Mouse (Mus musculus) olfactory bulb, adult 2 months (tissue): ENCODE data around the gene Nt5c2. TPM values are rescaled to one million over a fixed set of nuclear protein-coding genes. Genes with fewer than 3 reads are reported as not detected.

Experiments used
- H3K27ac ChIP-seq: fragments of 200-500 bp; 2 replicates; pipeline ENCODE4 v1.5.1; 2012; ENCODE audit warnings: low read depth, low read length; ENCODE audit not compliant: insufficient read depth
- H3K4me1 ChIP-seq: fragments of 200-500 bp; 2 replicates; pipeline ENCODE4 v1.6.1; 2012; ENCODE audit warnings: low read length; ENCODE audit not compliant: control insufficient read depth, insufficient read depth
- H3K4me3 ChIP-seq: fragments of 200-500 bp; 2 replicates; pipeline ENCODE4 v1.5.1; 2012; ENCODE audit warnings: mild to moderate bottlenecking, low read depth, low read length, moderate library complexity; ENCODE audit not compliant: insufficient read depth
- CTCF ChIP-seq: fragments of 200-500 bp; IDR thresholded peaks from 2 replicates; pipeline ENCODE4 v1.5.1; 2012; ENCODE audit warnings: low read depth, mild to moderate bottlenecking, low read length, moderate library complexity; ENCODE audit not compliant: insufficient read depth
- POLR2A ChIP-seq: fragments of 200-500 bp; IDR thresholded peaks from 2 replicates; pipeline ENCODE4 v1.6.1; 2012; ENCODE audit warnings: mild to moderate bottlenecking, low read depth, low read length, moderate library complexity; ENCODE audit not compliant: insufficient read depth
- WGBS: fragments of 180-500 bp; shearing (Covaris S2); methylation state at CpG from one replicate; pipeline ENCODE4 v1.1.7; 2018; 5-methylcytosine and 5-hydroxymethylcytosine counted together
- polyA plus RNA-seq: library from polyadenylated mRNA; stranded (reverse); fragments of >200 nt; gene quantifications from 2 replicates; pipeline ENCODE4 v1.2.4, GENCODE M21; 2012; ENCODE audit warnings: low replicate concordance; ENCODE audit not compliant: missing spikeins, insufficient read depth, insufficient read length

The Nt5c2 gene
- polyA plus RNA-seq, 1 experiment, result not detected

DNA sequence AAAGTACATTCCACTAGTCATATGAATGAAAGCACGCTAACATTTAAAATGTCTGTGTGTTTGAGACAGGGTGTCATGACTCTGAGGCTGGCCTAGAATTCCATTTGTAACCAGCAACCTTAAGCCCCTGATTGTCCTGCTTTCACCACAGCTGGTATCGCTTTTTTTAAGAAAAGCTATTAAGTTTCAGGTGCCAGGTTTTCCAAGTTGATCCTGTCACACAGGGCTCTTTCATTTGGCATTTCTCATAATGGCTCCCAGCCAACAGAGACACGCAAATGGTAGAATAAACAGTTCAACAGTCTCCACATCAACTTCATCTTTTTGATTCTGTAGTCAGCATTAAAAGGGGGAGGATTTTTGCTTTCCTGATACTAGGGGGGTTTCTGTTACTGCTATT, 56.4 kb downstream of the Nt5c2 start:
- H3K4me3 ChIP-seq, result no peak overlapping the region
- H3K27ac ChIP-seq, result no peak overlapping the region
- TF ChIP-seq POLR2A, result no peak
- no peak for TF ChIP-seq CTCF
- H3K4me1 ChIP-seq, result peaks cover 3% of the 10 kb centered on the region
- WGBS, result 62% methylated on average over 3 of the region's 3 CpGs

DNA sequence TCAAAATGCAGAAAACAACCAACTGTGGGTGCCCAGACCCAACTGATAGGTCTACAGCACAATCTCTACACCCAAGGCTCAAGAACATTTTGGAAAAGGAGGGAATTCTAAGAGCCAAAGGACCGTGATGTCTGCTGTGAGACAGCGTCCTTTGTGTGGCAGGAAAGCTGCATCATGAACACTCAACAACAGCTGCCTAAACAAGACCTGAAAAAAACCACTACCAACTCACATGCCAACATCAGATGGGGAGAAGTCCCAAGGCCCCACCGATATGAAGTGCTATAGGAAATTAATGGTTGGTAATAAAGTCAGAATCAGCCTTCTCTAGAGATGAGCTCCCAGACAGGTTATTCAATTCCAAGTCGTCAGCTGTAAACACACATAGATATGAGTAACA, 57.0 kb downstream of the Nt5c2 start:
- H3K4me3 ChIP-seq, result no peak overlapping the region
- WGBS, result 57% methylated on average over 4 of the region's 4 CpGs
- TF ChIP-seq POLR2A (no peak), CTCF (no peak)
- H3K4me1 ChIP-seq, result peaks cover 3% of the 10 kb centered on the region
- H3K27ac ChIP-seq, result no peak overlapping the region

DNA sequence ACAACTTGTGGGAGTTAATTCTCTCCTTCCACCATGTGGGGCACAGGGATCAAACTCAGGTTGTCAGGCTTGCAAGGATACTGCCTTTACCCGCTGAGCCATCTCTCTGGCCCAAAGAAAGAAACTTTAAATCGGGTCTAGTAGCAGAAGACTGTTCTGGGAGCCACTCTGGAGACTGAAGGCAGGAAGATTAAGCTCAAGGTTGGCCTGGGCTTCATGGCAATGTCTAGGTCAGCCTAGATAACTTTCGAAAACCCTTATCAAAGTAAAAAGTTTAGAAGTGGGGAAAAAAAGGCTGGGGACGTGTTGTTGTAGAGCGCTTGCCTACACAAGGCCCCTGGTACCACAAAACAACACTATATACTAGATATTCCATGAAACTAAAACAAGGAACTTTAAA, 58.0 kb downstream of the Nt5c2 start:
- 92% methylated on average over 5 of the region's 5 CpGs for WGBS
- TF ChIP-seq POLR2A (no peak), CTCF (no peak)

DNA sequence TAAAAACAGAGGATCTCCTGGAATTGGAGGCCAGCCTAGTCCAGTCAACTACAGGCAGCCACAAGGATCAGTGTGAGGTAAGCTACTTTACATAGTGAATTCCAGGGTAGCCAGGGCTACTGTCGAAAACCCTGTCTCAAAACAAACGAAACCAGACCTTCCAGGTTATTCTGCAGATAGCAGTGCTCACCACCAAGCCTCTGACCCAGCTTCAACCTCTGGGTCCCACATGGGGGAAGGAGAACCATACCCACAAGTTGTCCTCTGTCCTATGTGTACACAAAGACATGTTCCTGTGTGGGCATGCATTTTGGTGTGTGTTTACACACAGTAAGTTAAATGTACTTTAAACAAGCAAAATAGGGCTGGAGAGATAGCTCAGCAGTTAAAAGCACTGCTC, 58.5 kb downstream of the Nt5c2 start:
- 82% methylated on average over 2 of the region's 2 CpGs for WGBS
- H3K27ac ChIP-seq, result no peak overlapping the region
- H3K4me1 ChIP-seq, result peaks cover 3% of the 10 kb centered on the region
- TF ChIP-seq CTCF (no peak), POLR2A (no peak)
- H3K4me3 ChIP-seq, result no peak overlapping the region

More for the DNA sequence above, 58.0 kb downstream of the Nt5c2 start:
- Histone ChIP-seq H3K27ac (no peak overlapping the region), H3K4me1 (peaks cover 3% of the 10 kb centered on the region), H3K4me3 (no peak overlapping the region)

DNA sequence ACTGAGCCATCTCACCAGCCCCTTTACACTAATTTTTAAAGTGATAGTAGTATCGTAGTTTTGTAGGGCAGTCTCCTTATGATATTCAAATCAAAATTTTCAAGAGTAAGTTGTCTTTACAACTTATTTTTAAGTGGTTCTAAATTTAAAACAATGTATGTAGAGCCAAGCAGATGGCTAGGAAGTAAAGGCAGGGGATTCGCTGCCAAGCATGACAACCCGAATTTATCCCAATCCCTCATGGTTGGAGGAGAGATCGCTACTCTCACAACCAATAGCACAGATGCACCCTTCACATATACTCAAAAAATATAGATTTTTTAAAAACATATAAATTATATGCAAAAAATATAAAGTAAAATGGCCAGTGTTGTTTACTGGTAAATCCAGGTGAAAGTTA, 59.3 kb downstream of the Nt5c2 start:
- peaks cover 3% of the 10 kb centered on the region for H3K4me1 ChIP-seq
- TF ChIP-seq POLR2A (no peak), CTCF (no peak)
- WGBS, result 78% methylated on average over 4 of the region's 4 CpGs
- H3K4me3 ChIP-seq, result no peak overlapping the region
- H3K27ac ChIP-seq, result no peak overlapping the region

DNA sequence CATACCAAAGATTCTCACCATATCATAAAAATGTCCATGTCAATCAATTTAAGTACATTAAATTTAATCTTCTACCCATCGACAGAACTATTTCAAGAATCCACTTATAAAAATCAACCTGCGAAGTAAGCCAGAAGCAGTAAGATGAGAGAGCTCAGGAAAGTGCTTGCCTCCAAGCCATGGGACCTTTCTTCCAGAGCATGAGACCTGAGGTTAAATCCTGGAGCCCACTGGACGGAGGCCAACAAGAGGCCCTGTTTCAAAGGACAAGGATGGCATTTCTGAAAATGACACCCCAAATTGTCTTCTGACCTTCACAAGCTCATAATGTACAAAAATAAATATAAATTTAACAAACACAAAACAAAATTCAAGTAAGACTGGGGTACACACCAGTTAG, 61.4 kb downstream of the Nt5c2 start:
- H3K4me3 ChIP-seq, result no peak overlapping the region
- 93% methylated on average over 3 of the region's 3 CpGs for WGBS
- H3K4me1 ChIP-seq, result no peaks in the 10 kb centered on the region
- TF ChIP-seq CTCF, result no peak
- no peak for TF ChIP-seq POLR2A
- no peak overlapping the region for H3K27ac ChIP-seq

DNA sequence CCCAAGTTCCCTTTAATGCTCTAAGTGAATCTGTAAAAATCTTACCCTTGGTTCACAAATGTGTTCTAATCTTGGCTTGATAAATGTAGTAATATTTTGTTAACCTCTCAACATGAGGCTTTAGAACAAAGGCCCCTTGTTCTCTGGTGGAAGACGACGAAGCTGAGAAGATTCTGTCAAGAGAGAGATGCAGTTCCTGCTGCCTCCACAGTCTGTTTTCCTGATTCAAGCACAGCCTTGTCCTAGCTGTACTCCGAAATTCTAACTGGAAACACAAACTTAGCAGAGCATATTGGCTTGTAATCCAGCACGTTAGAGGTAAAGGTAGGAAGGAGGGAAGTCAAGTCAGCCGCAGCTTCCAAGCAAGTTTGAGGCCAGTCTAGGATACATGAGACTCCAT, 62.0 kb downstream of the Nt5c2 start:
- no peaks in the 10 kb centered on the region for H3K4me1 ChIP-seq
- H3K27ac ChIP-seq, result peak overlapping the region; percentile 37; the same call in 1 of the 2 replicates
- no peak overlapping the region for H3K4me3 ChIP-seq
- no peak for TF ChIP-seq CTCF
- TF ChIP-seq POLR2A, result no peak
- WGBS, result 39% methylated on average over 5 of the region's 5 CpGs

DNA sequence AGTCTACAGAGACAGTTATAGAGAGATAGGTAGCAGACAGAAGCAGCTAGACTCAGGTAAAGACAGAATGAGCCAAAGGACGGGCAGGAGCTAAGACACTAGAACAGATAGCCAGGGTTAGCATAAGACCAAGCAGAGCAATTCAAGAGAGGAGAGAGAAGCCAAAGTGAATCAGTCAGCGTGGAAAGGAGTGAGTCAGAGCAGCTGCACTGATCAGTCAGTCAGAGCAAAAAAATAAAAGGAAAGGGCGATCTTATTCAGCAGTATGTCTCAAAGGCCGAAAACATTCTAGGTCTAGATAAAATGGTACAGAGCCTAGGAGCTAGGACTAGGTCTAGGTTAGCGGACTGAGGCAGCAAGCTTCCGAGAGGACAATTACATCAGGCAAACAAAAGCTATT, 70.6 kb downstream of the Nt5c2 start:
- Histone ChIP-seq H3K27ac (no peak overlapping the region), H3K4me3 (no peak overlapping the region), H3K4me1 (no peaks in the 10 kb centered on the region; the same call in 1 of the 2 replicates)
- TF ChIP-seq CTCF, result no peak
- TF ChIP-seq POLR2A, result no peak
- WGBS, result 59% methylated on average over 6 of the region's 6 CpGs

DNA sequence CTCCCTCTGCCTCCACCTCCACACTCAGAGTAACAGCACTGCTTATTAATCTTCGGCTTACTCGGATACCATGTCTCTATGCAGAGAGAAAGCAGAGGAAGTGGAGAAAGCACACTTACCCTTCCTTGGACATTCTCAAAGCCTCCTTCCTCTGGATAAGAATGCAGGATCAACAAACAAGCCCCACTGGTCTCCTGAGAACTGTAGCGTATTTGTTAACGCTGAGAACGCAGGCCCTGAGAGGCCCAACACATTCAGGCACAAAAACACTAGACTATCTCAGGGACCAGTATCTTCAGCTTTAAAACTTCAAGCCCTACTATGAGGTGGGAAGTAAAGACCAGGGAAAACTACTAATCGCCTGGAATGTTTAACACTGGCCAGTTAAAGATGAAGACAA, 77.8 kb downstream of the Nt5c2 start:
- no peak overlapping the region for H3K4me3 ChIP-seq
- WGBS, result 11% methylated on average over 6 of the region's 6 CpGs
- no peak for TF ChIP-seq POLR2A
- no peak for TF ChIP-seq CTCF
- H3K27ac ChIP-seq, result peak overlapping the region; percentile 88
- peaks cover 6% of the 10 kb centered on the region for H3K4me1 ChIP-seq

DNA sequence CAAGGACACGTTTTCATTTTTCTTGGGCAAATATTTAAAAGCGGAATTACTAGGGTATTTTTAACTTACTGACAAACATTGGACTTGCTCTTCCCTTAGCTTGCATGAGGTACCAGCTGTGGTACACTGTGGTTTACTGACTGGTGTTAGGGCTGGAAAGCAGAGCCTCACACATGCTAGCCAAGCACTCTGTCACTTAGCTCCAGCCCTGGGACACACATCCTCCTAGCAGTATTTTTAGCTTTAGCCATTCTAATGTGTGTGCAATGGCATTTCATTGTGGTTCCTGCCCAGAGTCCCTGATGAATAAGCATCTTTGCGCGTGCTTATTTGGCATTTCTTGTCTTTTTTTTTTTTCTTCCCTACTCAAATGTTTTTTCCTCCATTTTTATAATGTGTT, 80.9 kb downstream of the Nt5c2 start:
- 32% methylated on average over 4 of the region's 4 CpGs for WGBS
- TF ChIP-seq CTCF (no peak), POLR2A (no peak)
- Histone ChIP-seq H3K27ac (peak overlapping the region; percentile 42; the same call in 1 of the 2 replicates), H3K4me3 (no peak overlapping the region), H3K4me1 (peaks cover 9% of the 10 kb centered on the region)
